Mouse (Mus musculus): ENCODE measurements around the gene Fbxo10. TPM values are rescaled to one million over a fixed set of nuclear protein-coding genes. Genes with fewer than 3 reads are reported as not detected.
"Not testable (repeated sequence)": the region's sequence is repeated elsewhere in the genome, so short reads cannot be mapped to it uniquely, and the experiment has no call there.

The Fbxo10 gene
- 10 to 100 TPM; 17.8 to 18.8 TPM for total RNA-seq (2021)
- long read RNA-seq, experiment 1, partial matches to known transcripts = 2 of 2 reads
- long read RNA-seq, experiment 1, other reads (novel, unspliced or antisense) = 0 of 2 reads
- long read RNA-seq, experiment 2, full-length matches to known transcripts = 7 of 13 reads
- long read RNA-seq, experiment 2, partial matches to known transcripts = 3 of 13 reads
- long read RNA-seq, experiment 2, other reads (novel, unspliced or antisense) = 3 of 13 reads

DNA sequence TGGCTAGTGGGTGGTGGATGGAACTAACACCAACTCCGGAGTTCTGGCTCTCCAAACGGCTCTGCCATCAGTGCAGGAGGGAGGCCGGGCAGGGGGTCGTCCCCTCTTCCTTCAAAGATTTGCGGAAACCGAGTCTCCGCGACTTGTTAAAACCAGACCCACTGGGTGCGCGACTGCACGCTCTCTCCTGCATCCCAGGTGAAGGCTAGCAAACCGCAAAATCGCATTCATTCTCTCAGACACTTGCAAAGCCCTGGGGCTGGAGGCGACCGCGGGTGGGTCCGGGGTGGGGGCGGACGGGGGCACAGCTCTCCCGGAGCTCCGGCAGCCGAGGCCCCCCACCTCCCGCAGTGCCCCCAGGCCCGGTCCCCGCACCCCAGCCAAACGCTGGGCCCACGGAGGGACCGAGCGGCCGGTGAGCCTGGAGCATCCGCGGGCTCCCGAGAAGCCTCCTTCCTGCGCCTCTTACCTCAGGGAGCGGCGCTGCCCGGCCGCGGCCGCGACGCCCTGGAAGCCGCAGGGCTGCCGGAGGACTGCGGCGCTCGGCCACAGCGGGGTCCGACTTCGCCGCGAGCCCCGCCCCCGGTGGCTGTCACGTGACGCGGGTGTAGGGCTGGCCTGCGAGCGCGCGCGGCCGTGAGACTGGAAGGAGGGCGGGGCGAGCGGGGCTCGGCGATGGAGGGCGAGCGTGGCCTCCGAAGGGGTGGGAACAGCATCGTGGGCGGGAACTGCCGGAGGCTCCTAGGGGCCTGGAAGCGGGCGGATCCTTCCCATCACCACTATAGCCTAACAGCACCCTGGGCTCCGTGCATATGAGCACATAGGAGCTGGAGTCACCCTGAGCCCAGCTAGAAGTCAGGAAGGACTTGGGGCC, at the start of gene Fbxo10:
TSS of gene Fbxo10 (minus strand) at position 584 of the 874 bp plus-strand sequence.
- peak; percentile 84 to 90 for DNase-seq (ENCODE audit: low spot score in 2 of 2)

DNA sequence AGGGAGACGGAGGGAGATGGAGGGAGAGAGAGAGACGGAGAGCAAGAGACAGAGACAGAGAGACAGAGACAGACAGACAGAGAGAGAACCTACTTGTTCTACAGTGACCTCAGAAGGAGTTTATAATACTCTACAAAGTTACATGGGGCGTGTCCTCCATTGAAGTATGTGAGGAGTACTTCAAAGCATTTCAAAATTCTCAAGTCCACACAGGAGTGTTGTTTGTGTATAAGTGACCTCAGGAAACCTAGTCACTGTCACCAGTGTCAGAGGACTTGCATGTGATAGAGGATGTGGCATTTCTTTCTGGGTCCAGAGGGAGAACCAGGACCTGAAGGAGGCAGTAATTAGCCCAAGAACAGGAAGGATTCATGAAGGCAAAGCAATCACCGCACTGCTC, 46.6 kb upstream of the Fbxo10 start:
- DNase-seq (ENCODE audit: low spot score in 2 of 2) = no peak

DNA sequence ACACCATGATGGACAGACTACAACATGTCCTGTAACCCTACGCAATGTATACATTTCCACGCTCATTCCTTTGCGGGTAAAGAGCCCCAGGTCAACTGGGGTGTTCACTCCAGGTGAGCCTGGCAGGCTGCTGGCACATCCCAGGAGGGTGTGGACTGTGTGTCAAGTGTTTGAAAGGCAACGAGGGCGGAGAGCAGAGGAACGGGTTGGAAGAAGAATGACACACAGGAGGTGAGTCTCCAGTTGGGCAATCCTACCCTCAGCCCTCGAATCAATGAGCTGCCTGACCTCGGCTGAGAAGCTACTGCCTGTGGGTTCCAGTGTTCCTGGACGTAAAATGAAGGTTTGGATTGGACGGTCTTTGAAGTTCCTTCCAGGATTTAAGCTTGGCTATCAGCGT, 36.9 kb upstream of the Fbxo10 start:
- DNase-seq (ENCODE audit: low spot score in 2 of 2) = no peak

DNA sequence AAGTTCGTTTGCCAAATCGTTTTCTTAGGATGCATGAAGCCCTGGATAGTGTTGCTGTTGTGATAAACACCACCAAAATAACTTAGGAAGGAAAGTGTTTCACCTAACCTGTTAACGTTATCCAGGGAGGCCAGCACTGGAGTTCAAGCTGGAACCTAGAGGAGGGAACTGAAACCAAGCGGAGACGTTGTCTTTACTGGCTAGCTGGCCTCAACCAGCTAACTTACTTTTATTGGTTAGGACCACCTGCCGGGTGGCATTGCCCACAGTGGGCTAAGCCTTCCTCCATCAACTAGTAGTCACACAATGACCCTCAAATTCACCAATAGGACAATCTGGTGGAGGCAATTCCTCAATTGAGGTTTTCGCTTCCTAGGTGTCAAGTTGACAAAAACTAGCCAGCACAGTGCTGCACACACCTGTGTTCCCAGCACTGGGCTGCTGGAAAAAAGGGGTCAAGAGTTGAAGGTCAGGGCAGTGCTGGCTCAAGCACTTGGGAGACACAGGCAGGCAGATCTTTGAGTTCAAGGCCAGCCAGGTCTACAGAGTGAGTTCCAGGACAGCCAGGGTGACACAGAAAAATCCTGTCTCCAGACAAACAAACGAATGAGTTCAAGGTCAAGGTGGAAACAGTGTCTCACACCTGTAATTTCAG, 24.2 kb upstream of the Fbxo10 start:
- DNase-seq (ENCODE audit: low spot score in 2 of 2) = no peak

DNA sequence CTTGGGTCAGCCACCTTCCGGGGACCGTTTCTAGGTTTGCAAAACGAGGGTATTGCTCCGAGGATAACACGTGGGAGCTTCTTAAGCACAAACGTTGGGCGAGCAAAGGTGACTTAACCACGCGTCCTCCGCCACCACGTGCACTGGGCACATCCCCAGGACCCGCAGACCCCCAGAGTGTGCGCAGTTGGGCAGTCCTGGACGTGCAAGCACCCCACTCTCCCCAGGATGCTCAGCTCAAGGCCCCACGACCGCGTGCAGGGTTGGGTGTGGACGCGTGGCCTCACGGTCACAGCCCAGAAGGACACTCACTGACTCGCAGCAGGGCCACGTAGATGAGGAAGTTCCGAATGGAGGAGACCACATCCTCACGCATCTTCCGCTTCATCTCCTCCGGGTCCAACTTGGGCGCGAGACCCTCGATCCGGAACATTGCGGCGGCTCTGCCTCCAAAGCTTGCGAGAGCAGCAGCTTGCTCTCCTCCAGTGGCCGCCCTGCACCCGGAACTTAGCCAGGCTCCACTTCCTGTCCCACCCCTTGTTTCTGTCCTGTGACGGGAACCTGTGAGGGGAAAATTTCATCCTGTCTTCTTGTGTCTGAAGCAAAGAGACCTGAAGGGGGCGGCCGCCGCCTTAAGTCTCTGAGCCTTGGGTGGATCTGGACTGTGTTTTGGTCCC, 23.3 kb upstream of the Fbxo10 start, which contains the start of gene Tomm5:
TSS of gene Tomm5 (minus strand) at position 514 of the 677 bp plus-strand sequence.
- peak; percentile 68 to 83 for DNase-seq (ENCODE audit: low spot score in 2 of 2)

DNA sequence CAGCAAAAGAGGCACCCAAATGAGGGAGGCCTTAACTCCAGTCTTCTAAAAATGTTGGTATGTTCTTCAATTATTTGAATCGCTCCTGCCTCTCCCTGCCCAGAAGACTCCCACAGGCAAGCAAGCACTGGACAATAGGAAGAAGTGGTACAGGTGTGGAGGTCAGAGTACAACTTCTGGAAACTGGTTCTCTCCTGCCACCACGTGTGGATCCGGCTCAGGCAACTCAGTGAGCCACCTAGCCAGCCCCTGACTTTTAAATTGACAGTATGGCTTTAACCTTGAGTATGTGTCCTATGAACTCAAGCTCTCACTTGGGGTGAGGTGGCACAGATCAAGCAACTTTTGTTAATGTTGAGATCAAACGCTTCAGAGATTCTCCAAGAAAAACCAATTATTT, 22.7 kb upstream of the Fbxo10 start:
- no peak for DNase-seq (ENCODE audit: low spot score in 2 of 2)

DNA sequence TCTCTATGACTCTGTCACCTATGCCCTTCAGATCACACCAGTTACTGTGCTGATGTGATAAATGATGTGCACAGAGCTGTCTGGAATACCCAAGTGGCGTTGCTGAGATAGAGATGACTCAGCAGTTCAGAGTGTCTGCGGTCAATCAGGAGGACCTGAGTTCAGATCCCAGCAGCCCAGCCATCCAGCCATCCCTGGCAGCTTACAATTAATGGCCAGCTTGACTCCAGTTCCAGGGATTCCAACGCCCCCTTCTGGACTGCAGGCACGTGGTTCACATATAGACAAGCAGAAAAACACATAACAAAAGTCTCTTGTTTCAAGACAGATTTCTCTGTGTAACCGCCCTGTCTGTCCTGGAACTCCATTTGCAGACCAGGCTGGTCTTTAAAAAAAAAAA, 22.0 kb upstream of the Fbxo10 start:
- DNase-seq (ENCODE audit: low spot score in 2 of 2) = no peak

DNA sequence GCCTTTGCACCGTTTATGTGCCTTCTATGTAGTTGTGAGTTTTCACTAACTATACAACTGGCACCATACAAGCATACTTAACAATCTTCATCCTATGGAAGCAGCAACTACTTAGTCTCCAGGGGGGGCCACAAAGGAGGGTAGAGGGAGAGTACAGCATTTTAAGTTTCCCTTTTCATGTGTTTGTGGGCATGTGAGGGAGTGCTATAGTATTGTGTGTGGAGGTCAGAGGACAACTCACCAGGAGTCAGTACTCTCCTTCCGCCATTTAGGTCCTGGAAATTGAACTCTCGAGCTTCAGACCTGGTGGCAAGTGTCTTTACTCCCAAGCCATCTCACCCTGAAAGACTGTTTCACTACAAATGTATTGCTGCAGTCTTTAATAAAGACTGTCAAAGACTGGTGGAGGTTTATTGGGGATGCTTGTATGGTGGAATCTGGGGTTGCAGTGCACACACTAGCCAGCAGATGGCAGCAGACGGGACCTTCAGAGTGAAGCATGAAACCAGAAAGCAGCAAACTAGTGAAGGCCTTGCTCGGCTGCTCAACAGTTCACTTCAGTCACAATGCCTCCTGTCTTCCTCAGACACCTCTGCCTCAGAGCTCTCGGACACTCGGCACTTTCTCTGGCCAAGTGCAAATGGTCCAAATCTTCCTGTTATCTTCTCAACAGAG, 12.9 kb upstream of the Fbxo10 start:
- peak in 1 of 2 experiments; percentile 32 for DNase-seq (ENCODE audit: low spot score in 2 of 2)

DNA sequence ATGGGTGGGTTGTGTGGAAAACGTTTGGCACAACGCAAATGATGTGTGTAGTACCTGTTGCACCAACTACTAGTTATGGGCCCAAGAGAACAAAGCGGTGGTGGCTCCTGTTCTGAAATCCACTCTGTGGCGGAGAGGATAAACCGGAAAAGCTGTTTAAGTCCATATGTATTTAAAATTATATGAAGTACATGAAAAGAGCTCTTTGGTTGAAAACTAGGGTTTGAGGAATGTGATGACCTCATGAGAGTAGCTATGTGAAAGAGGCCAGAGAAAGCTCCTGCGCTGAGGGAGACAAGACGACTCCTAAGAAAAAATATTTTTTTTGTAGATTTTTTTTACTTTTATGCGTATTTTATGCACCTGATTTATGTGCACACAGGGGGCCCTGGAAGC, 489 bp upstream of the Fbxo10 start:
- DNase-seq (ENCODE audit: low spot score in 2 of 2) = no peak

DNA sequence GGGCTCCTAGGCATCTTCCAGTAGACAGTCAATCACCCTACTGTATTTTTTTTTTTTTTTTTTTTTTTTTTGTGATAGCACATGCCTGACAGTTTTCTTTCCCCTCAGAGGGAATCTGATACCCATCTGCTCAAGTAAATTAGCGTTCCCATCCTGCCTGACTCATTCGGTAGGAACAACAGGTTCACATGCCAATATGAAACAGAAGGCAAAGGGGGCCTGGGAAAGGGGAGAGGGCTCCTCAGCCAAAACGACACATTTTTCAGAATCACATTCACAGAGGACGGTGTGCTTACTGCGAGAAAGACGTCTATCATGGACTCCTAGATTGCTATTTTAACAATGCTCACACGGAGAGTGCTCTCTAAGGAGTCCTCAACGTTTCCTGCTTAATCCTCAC, 917 bp downstream of the Fbxo10 start:
- DNase-seq (ENCODE audit: low spot score in 2 of 2) = no peak

DNA sequence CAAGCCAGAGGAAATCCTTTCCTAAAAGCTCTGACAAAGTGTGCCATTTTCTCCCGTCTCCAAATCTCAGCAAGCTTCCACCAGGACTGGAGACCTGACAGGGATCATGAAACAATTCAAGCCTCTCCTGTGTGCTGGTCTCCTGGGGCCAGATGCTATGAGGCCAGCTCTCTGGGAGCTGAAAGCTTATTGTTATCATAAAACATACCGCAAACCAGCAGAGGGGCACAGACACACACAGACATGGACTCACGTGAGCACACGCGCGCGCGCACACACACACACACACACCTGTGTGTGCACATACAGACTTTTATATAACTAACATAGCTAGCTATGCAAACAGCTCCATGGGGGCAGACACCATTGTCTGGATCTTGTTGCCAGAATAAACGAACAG, 1.5 kb downstream of the Fbxo10 start:
- no peak for DNase-seq (ENCODE audit: low spot score in 2 of 2)

DNA sequence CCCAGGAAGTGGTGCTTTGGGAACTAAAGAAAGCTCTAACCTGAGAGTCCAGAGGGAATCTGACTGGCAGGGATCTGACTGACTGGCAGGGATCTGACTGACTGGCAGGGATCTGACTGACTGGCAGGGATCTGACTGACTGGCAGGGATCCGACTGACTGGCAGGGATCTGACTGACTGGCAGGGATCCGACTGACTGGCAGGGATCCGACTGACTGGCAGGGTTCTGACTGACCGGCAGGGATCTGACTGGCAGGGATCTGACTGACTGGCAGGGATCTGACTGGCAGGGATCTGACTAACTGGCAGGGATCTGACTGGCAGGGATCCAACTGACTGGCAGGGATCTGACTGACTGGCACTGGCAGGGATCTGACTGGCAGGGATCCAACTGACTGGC, 3.4 kb downstream of the Fbxo10 start:
- not testable (repeated sequence) for DNase-seq (ENCODE audit: low spot score in 2 of 2)

DNA sequence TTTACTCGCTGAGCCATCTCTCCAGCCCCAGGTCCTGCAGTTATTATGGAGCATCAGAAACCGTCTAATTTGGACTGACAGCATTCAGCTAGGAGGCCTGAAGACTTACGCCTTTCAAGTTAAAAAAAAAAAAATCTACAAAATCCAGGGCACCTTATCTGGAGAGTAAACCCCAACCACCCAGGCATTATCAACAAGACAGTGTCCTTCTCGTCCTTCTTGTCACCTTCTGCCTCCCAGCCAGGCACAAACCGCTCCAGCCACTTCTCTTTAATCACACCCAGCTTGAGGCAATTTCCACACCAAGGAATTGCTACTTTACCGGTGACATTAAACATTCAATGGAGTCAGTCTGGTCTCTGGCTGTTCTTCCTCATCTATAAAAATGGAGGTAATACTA, 10.9 kb downstream of the Fbxo10 start:
- DNase-seq (ENCODE audit: low spot score in 2 of 2) = no peak

DNA sequence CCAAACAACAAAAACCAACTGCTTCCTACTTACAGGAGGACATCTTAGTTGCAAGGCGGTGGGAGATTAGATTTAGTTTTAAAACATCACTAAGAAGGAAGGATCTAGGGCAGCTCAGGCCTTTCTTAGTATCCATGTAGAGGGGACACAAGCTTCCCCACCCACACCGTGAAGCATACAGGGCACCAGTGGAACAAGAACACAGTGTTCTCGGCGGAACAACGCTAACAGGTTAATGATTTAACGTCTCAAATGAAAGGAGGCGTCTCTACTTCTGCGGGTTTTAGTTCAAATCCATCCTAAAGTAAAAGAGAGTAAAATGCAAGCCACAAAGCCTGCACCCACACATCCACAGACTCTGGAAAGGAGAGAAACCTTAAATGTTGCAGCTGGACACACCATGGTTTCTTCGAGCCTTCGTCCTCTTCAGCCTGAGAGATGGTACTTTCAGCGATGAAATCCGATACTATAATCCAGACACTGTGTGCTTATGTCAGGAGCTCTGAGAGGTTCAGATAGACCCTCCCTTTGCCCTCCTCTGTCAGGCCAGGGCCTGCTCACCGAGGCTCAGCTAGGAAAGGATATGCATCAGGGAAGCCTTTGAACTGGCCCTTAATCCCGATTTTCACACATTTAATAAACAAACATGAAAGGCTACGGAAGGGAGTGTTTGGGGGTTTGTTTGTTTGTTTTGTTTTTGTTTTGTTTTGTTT, 12.0 kb downstream of the Fbxo10 start:
- no peak for DNase-seq (ENCODE audit: low spot score in 2 of 2)

DNA sequence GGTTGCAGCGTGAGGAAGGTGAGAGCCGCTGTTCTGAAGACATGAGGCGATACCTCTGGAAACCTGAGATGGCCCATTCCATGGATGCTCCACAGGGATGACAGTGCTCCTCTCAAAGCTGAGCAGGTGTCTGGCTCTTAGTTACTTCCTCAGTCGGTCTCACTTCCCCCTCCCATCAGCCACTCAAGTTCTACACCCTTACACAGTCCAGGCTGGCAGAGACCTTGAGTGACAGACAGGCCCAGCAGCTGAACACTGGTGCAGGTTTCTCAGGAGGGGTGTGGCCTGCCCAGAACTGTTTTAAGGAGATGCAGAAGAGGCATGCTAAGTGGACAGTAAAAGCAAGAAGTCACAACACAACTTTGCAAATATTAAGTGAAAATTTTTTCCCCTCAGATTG, 16.7 kb downstream of the Fbxo10 start:
- no peak for DNase-seq (ENCODE audit: low spot score in 2 of 2)

DNA sequence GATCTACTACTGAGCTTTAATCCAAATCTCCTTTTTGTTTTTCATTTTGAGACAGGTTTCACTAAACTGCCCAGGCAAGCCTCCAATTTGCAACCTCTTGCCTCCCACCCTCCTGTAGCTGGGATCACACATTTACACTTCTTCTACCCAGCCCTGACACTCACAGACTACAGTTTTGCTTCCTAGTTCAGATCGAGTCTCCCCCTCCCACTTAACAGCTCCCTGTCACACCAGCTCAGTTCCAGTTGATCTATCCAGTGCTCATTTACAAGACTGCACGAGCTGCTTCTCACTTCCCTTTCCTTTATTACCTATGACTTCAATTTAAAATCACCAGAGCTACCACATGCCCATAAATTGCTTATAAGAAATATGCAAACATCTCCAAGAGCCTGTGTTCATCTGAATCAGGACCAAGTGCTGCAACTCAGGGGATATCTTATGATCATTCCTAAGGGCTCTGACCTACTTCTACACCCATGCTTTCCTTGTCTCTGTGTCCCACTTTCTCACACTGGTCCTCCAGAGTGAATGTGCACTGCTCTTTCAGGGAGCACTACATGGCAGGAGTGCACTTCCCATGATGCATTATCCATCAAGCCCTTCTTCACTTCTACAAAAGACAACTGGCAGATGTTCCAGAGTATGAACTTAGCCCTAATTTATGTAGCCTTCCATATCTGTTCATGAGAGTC, 18.2 kb downstream of the Fbxo10 start:
- DNase-seq (ENCODE audit: low spot score in 2 of 2) = no peak

DNA sequence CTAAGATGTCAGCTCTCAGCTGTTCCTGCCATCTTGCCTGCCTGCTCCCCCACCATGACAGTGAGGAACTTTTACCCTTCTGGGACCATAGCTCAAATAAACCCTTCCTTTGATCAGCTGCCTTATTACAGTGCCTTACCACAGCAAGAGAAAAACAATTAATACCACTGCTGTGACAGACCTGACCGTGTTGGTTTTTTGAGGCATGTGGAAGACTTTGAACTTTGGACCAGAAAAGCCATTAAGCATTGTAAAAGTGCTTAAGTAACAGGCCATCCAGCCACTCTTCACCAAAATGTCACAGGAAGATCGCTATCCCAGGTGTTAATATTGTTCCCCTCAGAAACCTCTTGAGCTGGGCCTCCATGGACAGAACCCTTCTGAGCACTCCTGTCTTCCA, 19.8 kb downstream of the Fbxo10 start:
- no peak for DNase-seq (ENCODE audit: low spot score in 2 of 2)

DNA sequence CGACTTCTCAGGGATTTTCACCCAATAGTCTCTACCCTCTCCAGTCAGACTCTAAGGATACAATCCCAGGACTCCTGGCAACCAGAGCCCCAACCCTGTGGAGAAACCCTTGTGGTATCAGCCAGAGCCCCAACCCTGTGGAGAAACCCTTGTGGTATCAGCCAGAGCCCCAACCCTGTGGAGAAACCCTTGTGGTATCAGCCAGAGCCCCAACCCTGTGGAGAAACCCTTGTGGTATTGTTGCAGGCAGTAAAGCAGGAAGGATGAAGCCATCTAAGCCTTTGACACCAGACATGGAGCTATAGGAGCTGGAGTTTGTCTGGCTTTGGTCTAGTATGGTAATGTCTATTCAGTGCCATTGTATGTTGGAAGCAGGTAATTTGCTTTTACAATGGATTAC, 20.6 kb downstream of the Fbxo10 start:
- DNase-seq (ENCODE audit: low spot score in 2 of 2) = not testable (repeated sequence)

DNA sequence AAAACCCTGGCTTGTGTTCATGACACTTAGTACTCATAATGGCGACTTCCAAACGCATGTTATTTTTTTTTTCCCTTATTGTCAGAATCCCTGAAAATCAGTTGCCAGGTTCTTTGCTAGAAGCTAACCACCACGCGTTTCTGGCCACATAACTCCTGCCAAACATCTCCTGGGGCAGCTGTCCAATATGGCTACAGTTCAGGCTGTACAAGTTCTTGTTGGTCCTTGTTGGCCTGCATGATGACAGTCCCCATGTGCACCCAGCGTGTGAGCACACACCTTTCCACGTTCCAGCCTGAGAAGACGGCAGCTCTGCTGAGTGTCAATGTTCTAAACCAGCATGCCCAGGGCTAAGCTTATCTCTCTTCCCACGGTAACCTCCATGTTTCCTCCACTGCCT, 29.0 kb downstream of the Fbxo10 start:
- no peak for DNase-seq (ENCODE audit: low spot score in 2 of 2)

DNA sequence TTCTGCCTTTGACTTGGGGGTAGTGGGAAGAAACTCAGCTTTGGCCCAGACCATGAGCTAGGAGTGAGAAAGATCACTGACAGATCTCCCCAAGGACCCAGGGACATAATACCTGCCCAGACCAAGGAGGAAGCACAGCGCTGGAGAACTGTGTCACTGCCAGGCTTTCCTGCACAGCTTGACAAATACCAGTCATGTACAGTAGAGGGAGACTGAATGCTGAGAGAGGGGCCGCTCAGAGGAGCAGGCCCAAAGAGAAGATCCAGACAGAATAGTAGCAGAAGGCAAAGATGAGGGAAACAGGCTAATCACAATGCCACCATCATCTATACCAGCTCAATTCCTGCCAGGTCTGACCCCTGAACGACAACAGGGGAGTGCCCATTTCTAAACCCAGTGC, 29.5 kb downstream of the Fbxo10 start:
- no peak for DNase-seq (ENCODE audit: low spot score in 2 of 2)
